Mouse (Mus musculus) liver, adult 2 months (tissue): ENCODE measurements around the gene Mamstr.

Source experiments
- CTCF ChIP-seq: fragments of 200-500 bp; IDR thresholded peaks from 2 replicates; pipeline ENCODE4 v1.5.1; 2011; ENCODE audit warnings: low read depth, low read length, control low read depth
- POLR2A ChIP-seq: fragments of 200-500 bp; IDR thresholded peaks from 2 replicates; pipeline ENCODE4 v1.6.1; 2011; ENCODE audit warnings: low read length, control low read depth; ENCODE audit not compliant: insufficient read depth; ENCODE audit errors: extremely low read depth

DNA sequence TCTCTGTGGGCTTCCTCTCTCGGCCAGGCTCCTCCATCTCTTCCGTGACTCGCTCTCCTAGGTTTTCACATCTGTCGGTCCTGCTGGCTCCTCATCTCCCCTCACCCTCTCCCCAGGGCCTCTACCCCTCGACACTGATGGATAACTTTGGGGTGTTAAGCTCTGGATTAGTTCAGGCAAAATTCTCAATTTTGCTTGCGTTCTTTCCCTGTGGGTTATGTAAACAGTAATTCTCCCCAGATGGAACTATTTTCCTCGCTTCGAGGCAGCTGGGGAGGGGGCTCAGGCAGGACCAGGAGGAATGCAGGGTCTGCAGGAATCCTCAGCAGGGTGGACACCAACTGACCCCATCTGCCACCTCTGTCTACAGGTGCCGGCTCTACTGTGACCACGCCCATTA, 46.0 kb downstream of the Mamstr start:
- no peak for TF ChIP-seq CTCF
- no peak for TF ChIP-seq POLR2A
